Mouse (Mus musculus): ENCODE results near the gene Gucd1.

DNA sequence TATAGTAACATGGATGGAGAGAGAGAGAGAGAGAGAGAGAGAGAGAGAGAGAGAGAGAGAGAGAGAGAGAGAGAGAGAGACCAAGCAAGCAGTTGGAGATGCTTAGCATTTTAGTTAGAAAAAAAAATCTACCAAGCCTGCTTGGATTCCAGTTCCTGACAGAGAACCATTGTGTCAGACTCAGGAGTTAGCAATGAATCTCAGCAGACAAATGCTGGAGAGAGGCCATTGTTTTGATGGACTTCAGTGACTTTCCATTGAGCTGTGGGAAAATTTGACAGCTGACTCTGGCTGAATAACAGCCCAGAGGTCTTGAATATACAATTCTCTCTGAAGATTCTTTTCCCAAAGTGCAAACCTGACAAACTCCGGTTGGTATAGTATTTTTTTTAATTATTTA, 59.9 kb downstream of the Gucd1 start:
- TF ChIP-seq POLR2A (IDR thresholded peaks at IDR 0.05; ENCODE audit: control insufficient read depth, extremely low read depth, insufficient read depth, low read length, poor library complexity) (no peak), CTCF (IDR thresholded peaks at IDR 0.05; ENCODE audit: borderline replicate concordance, control insufficient read depth, extremely low read depth, insufficient read depth, low read length, poor library complexity) (no peak)
